Mouse (Mus musculus): ENCODE results near the gene Ankrd26.
"Not testable (repeated sequence)": the region's sequence is repeated elsewhere in the genome, so short reads cannot be mapped to it uniquely, and the experiment has no call there.

Gene Ankrd26

GRCm38 (mm10) chr6:118561745-118562609, at the start of gene Ankrd26:
TSS of gene Ankrd26 (minus strand) at chr6:118562226.
- DNase-seq (ENCODE audit: low spot score), result peak; percentile 81

GRCm38 (mm10) chr6:118608906-118609305, 46.9 kb upstream of the Ankrd26 start:
- DNase-seq (ENCODE audit: low spot score), result no peak

GRCm38 (mm10) chr6:118605974-118606373, 43.9 kb upstream of the Ankrd26 start:
- no peak for DNase-seq (ENCODE audit: low spot score)

- no peak for DNase-seq (ENCODE audit: low spot score)
Measured at GRCm38 (mm10) chr6:118603825-118604224, 41.8 kb upstream of the Ankrd26 start.

- no peak for DNase-seq (ENCODE audit: low spot score)
Measured at GRCm38 (mm10) chr6:118595681-118596055, 33.6 kb upstream of the Ankrd26 start.

- DNase-seq (ENCODE audit: low spot score), result no peak
Measured at GRCm38 (mm10) chr6:118594833-118595680, 33.0 kb upstream of the Ankrd26 start.

GRCm38 (mm10) chr6:118594070-118594469, 32.0 kb upstream of the Ankrd26 start:
- DNase-seq (ENCODE audit: low spot score), result no peak

GRCm38 (mm10) chr6:118593377-118594061, 31.5 kb upstream of the Ankrd26 start:
- no peak for DNase-seq (ENCODE audit: low spot score)

- no peak for DNase-seq (ENCODE audit: low spot score)
Measured at GRCm38 (mm10) chr6:118592662-118593376, 30.8 kb upstream of the Ankrd26 start.

- not testable (repeated sequence) for DNase-seq (ENCODE audit: low spot score)
Measured at GRCm38 (mm10) chr6:118578741-118579140, 16.7 kb upstream of the Ankrd26 start.

GRCm38 (mm10) chr6:118574351-118574750, 12.3 kb upstream of the Ankrd26 start:
- no peak for DNase-seq (ENCODE audit: low spot score)

- DNase-seq (ENCODE audit: low spot score), result no peak
Measured at GRCm38 (mm10) chr6:118567816-118568215, 5.8 kb upstream of the Ankrd26 start.

GRCm38 (mm10) chr6:118561225-118561624, 801 bp downstream of the Ankrd26 start:
- DNase-seq (ENCODE audit: low spot score), result no peak

GRCm38 (mm10) chr6:118538627-118539026, 23.4 kb downstream of the Ankrd26 start:
- no peak for DNase-seq (ENCODE audit: low spot score)

GRCm38 (mm10) chr6:118537201-118537600, 24.8 kb downstream of the Ankrd26 start:
- DNase-seq (ENCODE audit: low spot score), result not testable (repeated sequence)

GRCm38 (mm10) chr6:118535321-118535720, 26.7 kb downstream of the Ankrd26 start:
- no peak for DNase-seq (ENCODE audit: low spot score)

- DNase-seq (ENCODE audit: low spot score), result no peak
Measured at GRCm38 (mm10) chr6:118533381-118533780, 28.6 kb downstream of the Ankrd26 start.

GRCm38 (mm10) chr6:118520668-118521067, 41.4 kb downstream of the Ankrd26 start:
- DNase-seq (ENCODE audit: low spot score), result no peak

GRCm38 (mm10) chr6:118513335-118514012, 48.6 kb downstream of the Ankrd26 start:
- no peak for DNase-seq (ENCODE audit: low spot score)

GRCm38 (mm10) chr6:118499010-118499409, 63.0 kb downstream of the Ankrd26 start:
- DNase-seq (ENCODE audit: low spot score), result no peak

GRCm38 (mm10) chr6:118482125-118482524, 79.9 kb downstream of the Ankrd26 start:
- no peak for DNase-seq (ENCODE audit: low spot score)

Measured in left cerebral cortex, adult 11 months (tissue).